15 mouse cellular contexts compared by ENCODE assay signal in genomic region chr13:44421922-44422321, GRCm38 (mm10).
"Had no signal": no experiment of that assay in that cellular context is flagged by ENCODE, and none has a peak within 500 bp of the region (broad histone marks: within the 10 kb centered on the region; RNA-seq: fewer than 3 reads in every experiment).

No protein-coding gene starts in this region.

- H3K9ac ChIP-seq: intestine, embryonic 15.5 days; limb, embryonic 12.5 days; liver, embryonic 13.5 days; liver, postnatal 0 days; lung, embryonic 15.5 days; neural tube, embryonic 12.5 days; stomach, embryonic 15.5 days had no signal

- ATAC-seq: intestine, embryonic 15.5 days; liver, postnatal 0 days had no signal

- H3K27ac ChIP-seq: intestine, embryonic 15.5 days; left cerebral cortex, adult 2 months; limb, embryonic 12.5 days; liver, embryonic 13.5 days; lung, embryonic 15.5 days; neural tube, embryonic 12.5 days; stomach, embryonic 15.5 days had no signal

- H3K36me3 ChIP-seq: intestine, embryonic 15.5 days; limb, embryonic 12.5 days; liver, embryonic 13.5 days; lung, embryonic 15.5 days; neural tube, embryonic 12.5 days; stomach, embryonic 15.5 days had no signal

- H3K4me3 ChIP-seq: intestine, embryonic 15.5 days; left cerebral cortex, adult 2 months; limb, embryonic 12.5 days; liver, embryonic 13.5 days; lung, embryonic 15.5 days; neural tube, embryonic 12.5 days; stomach, embryonic 15.5 days had no signal

- H3K4me2 ChIP-seq: intestine, embryonic 15.5 days; limb, embryonic 12.5 days; liver, embryonic 13.5 days; lung, embryonic 15.5 days; neural tube, embryonic 12.5 days; stomach, embryonic 15.5 days had no signal

- H3K9me3 ChIP-seq: intestine, embryonic 15.5 days; limb, embryonic 12.5 days; liver, embryonic 13.5 days; lung, embryonic 15.5 days; stomach, embryonic 15.5 days had no signal

- DNase-seq: kidney, adult 2 months; kidney, postnatal 10 days; liver; liver, embryonic 13.5 days; liver, postnatal 0 days; lung, postnatal 14 days; midbrain, embryonic 14.5 days; thymus, adult 2 months; thymus, postnatal 25 days had no signal

- H3K27me3 ChIP-seq: intestine, embryonic 15.5 days; liver, embryonic 13.5 days; lung, embryonic 15.5 days; neural tube, embryonic 12.5 days; stomach, embryonic 15.5 days had no signal
